Mouse (Mus musculus) cerebellum, postnatal 25 days (tissue): ENCODE results near the gene Wdr18.

Source experiments
- DNase-seq, 2 experiments: peaks; one replicate each; pipeline ENCODE4 v3.0.0; 2021; ENCODE audit warnings: mixed read lengths in 2 of 2

Gene Wdr18

DNA sequence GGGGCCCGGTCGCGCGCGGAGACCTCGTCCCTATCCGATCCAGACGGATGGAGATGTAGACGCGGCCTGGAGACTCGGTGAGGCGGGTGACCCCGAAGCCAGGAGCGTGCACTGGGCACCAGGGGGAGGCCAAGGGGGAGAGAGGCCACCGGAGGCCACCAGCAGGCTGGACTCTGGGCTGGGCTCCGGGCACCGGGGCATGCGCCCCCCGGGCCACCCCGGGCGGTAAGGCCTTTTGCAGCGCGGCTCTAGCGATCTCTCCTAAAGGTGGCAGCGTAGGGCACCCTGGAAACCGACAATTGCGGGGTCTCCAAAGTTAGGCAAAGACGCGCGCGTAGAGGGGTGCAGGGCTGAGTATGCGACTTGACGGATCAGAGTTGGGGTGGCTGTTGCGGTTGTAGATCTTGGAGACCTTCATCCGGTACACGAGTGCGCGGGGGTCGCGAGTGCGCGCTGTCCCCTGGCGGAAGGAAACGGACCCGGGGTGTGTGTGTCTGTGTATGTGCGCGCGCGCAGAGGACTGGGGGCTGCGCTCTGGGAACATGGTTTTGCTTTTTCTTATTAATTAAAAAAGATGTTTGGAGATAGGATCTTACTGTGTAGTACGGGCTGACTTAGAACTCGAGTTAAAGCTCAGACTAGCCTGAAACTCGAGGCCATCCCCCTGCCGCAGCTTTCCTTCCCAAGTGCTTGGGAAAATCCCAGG is 32.5 kb upstream of the Wdr18 start:
- DNase-seq = peak; percentile 68 to 69

DNA sequence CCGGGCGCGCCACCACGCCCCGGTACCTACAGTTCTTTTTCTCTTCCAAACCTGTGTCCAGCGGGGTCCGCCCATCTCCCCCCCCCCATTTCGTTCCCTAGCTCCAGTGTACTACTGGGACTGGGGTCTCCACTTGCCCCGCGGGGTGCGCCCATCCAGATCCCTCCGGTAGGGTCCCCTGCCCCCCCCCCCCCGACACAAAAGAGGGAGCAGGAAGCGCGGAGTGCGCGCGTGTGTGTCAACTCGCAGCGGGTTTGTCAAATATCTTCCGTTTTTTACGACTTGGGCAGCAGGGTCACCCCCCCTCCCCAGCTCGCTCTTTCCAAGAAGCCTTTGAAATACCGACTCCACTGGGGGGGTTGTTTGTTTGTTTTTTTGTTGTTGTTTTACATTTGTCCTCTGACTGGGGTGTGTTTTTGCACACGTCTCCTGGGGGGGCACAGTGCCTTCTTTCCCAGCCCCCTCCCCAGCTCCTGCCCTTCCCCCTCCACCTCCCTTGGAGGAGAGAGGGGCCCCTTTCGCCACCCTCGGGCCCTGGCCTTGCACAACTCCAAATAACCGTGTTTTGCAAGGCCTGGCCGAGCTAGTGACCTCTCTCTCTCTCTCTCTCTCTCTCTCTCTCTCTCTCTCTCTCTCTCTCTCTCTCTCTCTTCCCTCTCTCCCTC is 31.8 kb upstream of the Wdr18 start:
- DNase-seq = peak in 1 of 2 experiments; percentile 34

DNA sequence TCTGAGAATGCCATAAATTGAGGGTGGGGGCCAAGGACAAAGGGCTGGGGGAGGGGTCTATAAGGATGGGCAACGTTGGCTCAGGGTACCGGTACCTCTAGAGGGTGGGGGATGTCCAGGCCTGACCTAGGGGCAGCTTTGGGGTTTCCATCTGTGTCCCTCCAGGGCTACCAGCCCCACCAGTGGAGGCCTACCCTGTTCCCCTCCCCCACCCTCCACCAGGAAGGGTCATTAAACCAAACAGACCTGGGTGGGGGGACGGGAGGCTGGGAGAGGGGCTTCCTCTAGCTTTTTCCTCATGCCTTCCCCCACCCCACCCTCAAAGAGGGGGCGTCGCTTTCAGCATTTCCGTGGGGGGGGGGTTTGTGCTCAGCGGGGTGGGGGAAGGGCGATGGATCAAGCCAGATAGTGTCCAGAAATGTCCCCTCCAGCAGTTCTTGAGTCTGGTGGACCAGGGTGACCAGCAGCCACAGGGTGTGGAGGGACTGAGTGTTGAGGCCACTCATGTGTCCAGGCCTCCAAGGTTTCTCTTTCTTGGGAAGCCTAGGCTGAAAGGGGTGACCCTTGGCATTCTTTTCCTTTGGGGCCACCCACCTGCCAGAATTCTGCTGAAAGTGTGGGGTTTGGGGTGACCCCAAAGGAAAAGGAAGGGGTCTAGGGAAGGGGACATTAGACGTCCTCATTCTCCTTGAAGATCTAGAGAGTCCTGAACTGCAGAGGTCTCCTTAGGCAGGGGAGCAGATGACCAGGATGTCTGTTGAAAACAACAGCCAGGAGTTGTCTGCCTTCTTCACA is 30.8 kb upstream of the Wdr18 start:
- DNase-seq = peak in 1 of 2 experiments; percentile 32

DNA sequence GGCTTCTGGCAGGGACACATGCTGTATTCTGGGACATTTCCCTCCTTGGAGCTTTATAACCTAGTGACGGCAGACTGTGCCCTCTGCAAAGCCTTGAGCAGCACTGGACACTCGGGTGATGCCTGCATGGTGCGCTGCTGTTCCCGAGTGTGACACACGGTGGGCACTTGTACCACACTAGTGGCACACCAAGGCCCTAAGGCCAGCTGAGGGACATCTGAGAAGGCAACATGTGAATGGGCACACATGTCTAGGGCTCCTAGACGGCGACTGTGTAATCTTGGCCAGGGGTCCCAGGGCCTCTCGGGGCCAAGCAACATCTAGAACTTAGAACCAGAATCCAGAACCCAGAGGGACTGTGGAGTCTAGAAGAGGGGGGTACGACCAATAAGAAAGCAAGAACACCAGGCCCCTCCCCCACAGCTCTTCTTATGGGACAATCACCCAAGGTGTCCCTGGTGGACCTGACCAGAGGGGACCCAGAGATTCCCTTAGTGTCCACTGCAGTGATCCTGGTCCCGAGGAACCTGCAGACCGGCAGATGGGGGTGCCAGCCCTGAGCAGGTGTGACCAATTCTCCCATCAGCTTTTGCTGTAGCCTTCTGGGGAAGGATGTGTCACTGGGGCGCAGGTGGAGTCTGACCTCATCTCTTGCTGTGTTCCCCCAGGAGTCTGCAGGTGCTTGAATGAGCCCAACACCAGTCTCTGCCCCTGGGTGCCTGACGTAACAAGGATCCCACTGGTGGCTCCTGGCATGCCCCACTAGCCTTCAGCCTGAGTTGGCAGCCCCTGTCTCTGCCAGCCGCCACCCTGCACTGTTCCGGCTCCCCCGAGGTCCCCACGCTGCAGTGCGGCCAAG is 29.8 kb upstream of the Wdr18 start:
- no peak for DNase-seq

DNA sequence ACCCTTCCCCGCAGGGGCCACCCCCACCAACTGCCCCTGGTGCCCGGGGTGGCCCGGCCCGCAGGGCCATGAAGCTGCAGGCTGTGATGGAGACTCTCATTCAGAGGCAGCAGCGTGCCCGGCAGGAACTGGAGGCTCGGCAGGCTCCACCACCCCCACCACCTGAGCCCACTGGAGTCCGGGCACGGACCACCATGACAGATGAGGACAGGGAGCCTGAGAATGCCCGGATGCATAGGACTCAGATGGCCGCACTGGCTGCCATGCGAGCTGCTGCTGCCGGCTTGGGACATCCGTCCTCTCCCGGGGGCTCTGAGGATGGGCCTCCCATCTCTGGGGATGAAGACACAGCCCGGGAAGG is 29.1 kb upstream of the Wdr18 start:
- DNase-seq = no peak

DNA sequence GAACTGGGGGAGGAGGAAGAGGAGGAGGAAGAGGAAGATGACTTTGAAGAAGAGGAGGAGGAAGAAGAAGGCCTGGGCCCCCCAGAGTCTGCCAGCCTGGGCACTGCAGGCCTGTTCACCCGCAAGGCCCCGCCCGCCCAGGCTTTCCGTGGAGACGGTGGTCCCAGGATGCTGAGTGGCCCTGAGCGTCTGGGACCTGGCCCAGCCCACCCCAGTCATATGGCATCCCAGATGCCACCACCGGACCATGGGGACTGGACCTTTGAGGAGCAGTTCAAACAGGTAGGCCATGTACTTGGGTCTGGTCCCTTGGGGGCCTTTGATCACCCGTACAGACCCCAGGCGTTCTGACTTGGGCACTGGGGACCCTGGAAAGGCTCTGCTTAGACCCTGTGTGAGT is 28.2 kb upstream of the Wdr18 start:
- no peak for DNase-seq

DNA sequence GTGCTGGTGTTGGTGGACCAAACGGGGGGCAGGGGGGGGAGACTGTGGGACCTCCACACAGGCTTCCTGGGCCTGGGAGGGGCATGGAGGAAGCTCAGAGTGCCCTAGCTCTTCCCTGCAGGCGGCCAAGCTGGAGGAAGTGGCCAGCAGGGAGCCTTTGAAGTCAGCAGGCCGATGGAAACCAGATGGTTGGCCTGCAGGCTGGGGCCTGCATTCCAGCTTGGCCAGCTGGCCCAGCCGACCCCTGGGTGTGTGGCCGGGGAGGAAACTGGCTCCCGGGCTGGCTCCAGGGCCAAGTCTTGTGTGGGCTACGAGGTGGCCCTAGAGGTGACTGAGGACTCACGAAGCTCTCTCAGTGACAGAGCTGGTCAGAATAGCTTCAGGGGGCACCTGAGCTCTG is 27.2 kb upstream of the Wdr18 start:
- peak; percentile 63 to 73 for DNase-seq

DNA sequence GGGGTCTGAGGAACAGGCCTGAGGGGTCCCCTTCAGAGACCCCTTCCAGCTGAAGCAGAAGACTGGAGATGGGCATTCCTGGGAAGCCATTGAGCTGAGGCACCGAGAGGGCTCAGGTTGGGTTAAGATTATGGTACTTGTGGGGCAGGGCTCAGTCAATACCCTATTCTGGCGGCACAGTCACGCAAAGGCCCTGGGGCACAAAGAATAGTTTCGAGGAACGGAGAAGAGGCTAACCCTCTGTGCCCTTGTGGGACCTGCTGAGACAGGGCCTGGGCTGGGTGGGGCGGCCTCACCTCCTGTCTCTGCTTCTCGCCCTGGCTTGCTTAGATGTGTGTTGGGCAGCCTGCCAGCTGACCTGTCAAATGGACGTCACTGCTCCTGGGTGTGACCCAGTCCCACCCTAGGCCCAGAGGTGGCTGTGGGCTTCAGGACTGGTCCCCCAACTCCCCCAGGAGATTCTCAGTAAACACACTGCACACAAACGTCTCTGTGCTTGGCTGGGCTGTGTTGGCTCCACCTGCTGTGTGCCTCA is 26.7 kb upstream of the Wdr18 start:
- DNase-seq = peak; percentile 50 to 60

DNA sequence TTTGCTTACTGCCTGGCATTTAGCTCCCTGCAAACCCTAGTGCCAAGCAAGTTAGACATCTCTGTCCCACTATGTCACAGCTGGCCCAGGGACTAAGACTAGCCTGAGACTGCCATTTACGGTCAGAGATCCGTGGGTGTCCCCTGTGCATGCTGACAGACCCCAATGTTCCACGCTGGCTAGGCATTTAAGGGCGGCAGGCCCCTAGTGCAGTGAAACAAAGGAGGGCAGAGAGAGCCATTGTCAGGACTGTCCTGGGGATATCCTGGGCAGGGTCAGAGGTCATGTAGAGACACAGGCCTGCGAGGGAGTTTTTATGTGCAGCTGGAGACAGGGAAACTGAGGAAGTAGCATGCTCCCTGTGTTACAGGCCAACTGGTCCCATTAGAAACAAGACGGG is 26.1 kb upstream of the Wdr18 start:
- peak in 1 of 2 experiments; percentile 30 for DNase-seq

DNA sequence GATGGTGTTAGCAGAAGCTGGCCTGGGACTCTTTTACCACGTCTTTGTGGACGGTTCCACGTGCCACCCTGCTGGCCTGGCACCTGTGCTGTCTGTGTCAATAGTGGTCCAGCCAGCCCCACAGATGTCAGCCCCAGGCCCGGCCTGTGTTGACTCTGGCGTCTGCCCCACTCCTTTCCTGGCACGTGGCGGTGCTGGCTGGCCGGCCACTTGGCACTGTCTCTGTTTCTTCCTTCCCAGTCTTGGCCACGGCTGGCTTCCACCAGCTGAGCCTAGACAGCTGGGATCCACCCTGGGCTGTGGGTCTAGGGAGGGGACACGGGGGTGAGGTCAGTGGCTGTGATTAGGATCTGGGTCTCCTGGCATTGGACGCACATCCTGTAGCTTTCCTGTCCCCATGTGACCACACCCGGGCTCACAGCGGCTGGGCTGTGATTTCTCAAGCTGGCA is 25.7 kb upstream of the Wdr18 start:
- DNase-seq = peak; percentile 69 to 80

DNA sequence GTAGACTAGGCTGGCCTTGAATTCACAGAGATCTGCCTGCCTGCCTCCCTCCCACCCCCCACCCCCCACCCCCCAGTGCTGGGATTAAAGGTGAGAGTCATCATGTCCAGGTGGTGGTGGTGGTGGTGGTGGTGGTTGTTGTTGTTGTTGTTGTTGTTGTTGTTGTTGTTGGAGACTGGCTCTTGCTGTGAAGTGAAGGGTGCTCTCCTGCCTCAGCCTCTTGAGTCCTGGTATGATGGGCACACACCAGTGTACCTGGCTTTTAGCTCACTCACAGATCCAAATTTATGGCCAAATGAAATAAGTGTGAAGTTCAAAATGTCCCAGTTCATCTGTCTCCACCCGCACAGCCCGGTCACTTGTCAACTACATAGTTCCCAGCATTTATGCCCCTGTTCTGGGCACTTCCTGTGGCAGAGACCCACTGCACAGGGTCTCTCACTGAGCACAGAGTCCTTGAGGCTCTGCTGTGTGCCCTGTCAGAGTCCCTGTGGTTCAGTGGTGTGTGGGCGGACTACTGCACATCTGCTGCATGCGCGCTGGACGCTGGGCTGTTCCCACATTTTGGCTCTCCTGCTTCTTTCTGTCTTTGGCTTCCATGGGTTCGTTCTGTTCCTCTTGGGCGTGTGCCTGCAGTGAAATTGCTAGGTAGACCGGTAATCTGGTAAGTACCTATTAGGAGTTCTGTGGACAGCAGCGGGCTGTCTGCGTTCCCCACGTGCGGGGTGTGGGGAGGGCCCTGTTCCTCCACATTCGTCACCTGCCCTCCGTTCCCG is 25.0 kb upstream of the Wdr18 start:
- DNase-seq = no peak

DNA sequence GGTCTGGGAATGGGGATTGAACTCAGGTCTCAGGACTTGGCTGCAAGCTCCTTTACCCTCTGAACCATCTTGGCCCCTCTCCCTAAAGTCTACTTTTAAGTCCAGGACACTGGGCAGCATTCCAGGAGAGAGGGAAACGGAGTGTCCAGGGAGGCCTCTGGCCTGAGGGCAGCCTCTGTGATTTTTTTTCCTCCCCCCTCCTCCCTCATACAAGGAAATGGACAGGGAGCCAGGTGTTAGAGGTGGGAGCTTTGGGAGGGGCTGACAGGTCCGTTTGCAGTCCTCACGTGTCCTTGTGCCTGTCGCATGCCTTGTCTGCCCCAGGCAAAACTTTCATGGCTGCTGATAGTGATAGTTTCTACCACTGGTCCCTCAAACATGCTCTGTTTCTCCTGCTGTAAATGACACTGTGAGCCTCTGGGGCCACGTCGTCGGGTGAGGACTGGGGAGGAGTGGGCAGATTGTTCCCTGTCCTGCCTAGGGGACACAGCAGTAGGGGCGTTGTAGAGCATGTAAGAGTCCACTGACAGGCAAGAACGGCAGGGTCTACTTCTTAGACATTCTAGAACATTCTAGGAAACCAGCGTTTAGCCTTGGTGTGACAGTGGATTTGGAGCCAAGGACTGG is 23.6 kb upstream of the Wdr18 start:
- no peak for DNase-seq

DNA sequence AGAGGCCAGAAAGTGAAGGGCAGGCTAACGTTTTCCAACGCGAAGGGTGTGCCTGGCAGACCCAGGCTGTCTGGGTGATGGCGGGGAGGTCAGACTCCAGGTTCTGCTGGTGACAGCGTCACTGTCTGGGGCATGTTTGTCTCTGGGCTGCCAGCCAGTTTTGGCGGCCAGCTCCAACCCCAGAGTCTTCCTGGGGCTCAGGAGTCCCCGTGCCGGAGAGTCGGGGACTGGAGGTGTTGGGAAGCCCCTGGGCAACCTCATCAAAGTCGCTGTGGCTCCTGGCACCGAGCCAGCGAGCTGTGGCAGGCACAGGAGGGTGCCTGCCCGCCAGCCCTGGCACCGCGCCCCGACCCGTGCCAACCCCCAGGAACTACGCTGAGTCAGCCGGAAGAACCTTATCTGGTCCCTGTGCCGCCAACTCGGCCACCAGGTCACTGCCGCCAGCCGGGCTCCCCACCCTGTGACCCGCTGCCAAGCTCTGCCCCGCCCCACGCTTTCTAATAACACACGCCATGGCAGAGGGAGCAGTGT is 23.0 kb upstream of the Wdr18 start:
- DNase-seq = peak; percentile 75 to 82

DNA sequence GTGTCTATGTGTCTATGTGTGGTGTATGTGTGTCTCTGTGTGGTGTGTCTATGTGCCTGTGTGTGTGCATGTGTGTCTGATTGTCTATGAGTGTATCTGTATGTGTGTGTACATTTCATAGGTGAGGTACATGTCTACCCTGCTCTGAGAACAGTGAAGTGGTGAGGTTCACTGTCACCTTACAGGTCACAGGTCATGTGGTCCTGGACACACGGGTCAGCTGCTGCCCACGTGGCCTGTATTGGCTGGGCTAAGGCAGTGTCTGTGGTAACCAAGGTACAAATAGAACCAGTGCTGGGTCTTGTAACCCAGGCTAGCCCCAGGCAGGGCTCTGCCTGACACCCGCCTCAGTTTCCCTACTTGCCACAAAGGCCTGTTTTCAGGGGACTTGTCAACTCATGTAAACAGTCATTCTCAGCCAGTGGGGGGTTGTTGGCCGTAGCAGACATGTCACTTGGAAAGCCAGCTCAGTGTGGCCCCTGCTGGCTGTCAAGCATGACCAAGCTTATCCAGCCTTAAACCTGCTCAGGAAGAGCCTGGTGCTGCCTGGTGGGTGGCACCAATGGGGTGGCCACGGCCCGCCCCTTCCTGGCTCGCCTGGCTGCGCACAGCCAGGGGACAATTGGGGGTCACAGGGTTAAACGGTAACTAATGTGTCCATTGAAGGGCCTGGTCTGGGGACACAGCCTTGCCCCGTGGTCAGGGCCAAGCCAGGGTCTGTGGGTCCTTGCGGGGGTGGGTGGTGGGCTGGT is 22.0 kb upstream of the Wdr18 start:
- DNase-seq = no peak

DNA sequence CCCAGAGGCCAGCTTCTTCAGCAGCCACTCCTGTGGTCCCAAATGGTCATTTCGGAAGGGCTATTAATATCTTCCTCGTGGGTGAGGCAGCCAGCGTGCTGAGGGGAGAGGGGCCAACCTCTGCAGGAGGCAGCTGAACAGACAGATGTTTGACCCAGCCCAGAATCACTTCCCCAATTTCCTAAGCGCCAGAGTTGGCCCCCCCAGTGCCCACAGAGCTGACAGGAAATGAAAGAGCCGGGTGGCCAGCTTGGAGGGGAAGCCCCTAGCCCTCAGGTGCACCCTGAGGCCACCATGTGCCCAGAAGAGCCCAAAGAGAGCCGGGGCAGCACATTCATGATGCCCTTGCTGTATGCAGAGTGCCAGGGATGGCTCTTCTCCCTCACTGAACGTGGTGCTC is 19.2 kb upstream of the Wdr18 start:
- no peak for DNase-seq

DNA sequence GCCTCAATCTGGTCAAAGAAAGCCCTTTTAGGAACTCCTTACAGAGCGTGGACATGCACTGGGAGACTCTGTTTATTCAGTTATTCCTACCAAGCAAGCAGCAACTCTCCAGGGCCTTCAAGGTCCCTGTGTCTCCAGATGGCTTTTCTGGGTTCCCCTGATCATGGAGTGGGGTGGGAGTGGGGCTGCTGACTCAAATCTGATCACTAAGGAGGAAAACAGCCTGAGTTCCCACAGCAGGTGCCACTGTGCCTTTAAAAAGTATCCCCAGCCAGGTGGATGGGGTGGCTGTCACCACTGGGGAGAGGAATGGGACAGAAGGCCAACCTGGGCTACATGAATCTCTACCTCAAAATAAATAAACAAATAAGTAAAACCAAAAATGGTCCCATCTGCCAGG is 17.0 kb upstream of the Wdr18 start:
- no peak for DNase-seq

DNA sequence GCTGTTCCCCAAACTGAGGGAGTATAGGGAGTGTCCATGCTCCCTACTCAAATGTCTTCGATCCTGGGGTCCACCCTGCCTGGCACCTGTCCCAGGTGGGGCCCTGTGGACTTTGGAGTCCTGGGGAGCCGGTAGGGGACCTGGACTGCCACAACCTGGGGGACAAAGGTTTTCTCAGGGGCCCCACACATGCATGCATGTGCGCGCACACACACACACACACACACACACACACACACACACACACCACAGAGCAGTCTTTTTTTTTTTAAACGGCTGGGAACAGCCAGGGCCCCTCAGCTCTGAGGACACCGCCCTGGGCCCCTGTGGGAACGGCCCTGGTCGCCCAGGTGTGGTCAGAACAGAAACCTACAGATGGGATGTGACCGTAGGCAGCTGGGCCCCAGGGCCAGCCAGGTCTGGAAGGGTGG is 16.5 kb upstream of the Wdr18 start:
- no peak for DNase-seq

DNA sequence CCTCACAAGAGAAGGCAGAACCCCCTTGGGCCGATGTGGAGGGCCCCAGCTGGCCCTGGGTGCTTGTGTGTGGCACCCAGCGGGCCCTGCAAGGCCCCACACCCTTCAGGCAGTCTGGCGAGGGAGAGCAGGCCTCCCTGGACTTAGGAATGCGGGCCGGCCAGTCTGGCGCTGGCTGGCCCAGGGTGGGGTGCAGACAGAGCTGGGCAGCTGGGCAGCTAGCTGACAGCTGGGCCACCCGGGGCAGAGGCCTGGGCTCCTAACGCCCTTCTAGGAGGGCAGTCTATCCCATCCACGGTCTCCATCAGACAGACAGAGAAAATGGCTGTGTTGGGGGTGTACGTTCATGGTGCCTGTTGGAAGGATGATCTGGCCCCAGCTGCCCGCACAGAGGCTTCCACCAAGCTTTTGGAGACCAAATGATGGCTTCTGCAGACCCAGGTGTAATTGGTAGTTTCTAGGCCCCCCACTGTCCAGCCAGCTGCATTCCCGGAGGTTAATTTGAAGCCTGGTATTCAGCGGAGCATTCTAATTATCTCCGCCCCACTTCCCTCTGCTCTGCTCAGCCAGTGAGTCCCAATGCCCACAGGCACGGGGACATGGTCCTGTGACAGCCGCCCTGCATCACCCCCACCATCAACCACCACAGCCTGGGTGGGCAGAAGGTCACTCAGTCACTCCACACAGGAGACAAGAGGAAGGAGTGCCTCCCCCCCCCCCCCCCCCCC is 14.3 kb upstream of the Wdr18 start:
- peak in 1 of 2 experiments; percentile 21 for DNase-seq

DNA sequence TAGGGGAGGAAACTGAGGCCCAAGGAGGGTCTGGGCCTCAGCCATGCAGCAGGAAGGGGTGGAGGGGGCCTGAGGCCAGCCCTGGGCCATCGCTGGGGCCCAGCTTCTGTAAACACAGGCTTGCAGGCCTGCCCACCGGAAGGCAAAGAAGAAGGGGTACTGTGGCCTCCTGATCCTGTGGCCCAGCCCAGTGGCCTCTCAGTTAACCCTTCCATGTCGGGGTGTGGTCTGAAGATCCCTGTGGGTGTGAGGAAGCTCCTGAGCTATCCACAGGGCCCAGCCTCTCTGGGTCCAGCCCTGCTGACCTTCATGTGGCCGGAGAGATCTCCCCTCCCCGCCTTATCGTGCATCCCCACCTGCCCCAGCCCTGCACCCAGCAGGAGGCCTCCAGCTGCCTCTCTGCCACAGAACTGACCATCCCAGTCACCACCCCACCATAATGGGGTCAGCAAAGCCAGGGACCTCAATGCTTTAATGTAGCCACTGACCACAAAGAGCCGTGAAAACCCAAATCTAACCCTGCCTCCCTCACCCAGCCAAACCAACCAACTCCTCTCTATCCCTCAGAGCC is 13.1 kb upstream of the Wdr18 start:
- no peak for DNase-seq
